Mouse (Mus musculus): ENCODE results near the gene Pex16. TPM values are rescaled to one million over a fixed set of nuclear protein-coding genes. Genes with fewer than 3 reads are reported as not detected.

Gene Pex16
- polyA plus RNA-seq, 1 experiment: 15.4 TPM

- TF ChIP-seq POLR2A (IDR thresholded peaks at IDR 0.05; ENCODE audit: borderline replicate concordance, control insufficient read depth, low read depth, low read length) (no peak), CTCF (IDR thresholded peaks at IDR 0.05; ENCODE audit: control insufficient read depth, insufficient read depth, low read length) (no peak)
- Histone ChIP-seq H3K4me1 (ENCODE audit: control insufficient read depth, insufficient read depth, low read length) (no peaks in the 10 kb centered on the region), H3K4me3 (replicated peaks; ENCODE audit: control insufficient read depth, low read depth, low read length) (no peak overlapping the region), H3K27ac (ENCODE audit: control insufficient read depth, insufficient read depth, low read depth, low read length, poor library complexity) (no peak overlapping the region)
- 77% methylated on average over 2 of the region's 2 CpGs for WGBS
Measured at GRCm38 (mm10) chr2:92347191-92347590, 27.3 kb upstream of the Pex16 start.

- Histone ChIP-seq H3K4me1 (ENCODE audit: control insufficient read depth, insufficient read depth, low read length) (no peaks in the 10 kb centered on the region), H3K27ac (ENCODE audit: control insufficient read depth, insufficient read depth, low read depth, low read length, poor library complexity) (no peak overlapping the region), H3K4me3 (replicated peaks; ENCODE audit: control insufficient read depth, low read depth, low read length) (no peak overlapping the region)
- TF ChIP-seq CTCF (IDR thresholded peaks at IDR 0.05; ENCODE audit: control insufficient read depth, insufficient read depth, low read length) (no peak), POLR2A (IDR thresholded peaks at IDR 0.05; ENCODE audit: borderline replicate concordance, control insufficient read depth, low read depth, low read length) (no peak)
- WGBS: 81% methylated on average over 6 of the region's 6 CpGs
Measured at GRCm38 (mm10) chr2:92349589-92350425, 24.7 kb upstream of the Pex16 start.

DNA sequence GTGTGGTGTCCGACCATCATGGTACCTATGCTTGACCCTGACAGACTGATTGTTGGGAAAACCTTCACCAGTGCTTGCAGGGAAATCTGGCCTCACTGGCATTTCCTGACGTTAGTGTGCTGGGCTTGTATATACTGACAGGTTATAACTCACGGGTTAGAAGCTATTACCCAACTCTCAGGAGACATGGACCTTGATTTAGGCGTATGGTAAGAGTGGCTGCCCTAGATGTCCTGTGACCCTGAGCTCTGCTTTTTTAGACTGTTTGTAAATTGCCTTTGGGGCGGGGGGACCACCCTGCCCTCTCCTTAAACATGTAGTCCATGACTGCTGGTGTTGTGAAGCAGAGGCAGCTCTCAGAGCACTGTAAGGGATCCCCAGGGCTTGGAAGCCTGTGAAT, 23.8 kb upstream of the Pex16 start:
- H3K4me1 ChIP-seq (ENCODE audit: control insufficient read depth, insufficient read depth, low read length): no peaks in the 10 kb centered on the region
- no peak overlapping the region for H3K27ac ChIP-seq (ENCODE audit: control insufficient read depth, insufficient read depth, low read depth, low read length, poor library complexity)
- 76% methylated on average over 5 of the region's 5 CpGs for WGBS
- TF ChIP-seq CTCF (IDR thresholded peaks at IDR 0.05; ENCODE audit: control insufficient read depth, insufficient read depth, low read length) (no peak), POLR2A (IDR thresholded peaks at IDR 0.05; ENCODE audit: borderline replicate concordance, control insufficient read depth, low read depth, low read length) (no peak)
- H3K4me3 ChIP-seq (replicated peaks; ENCODE audit: control insufficient read depth, low read depth, low read length): no peak overlapping the region

DNA sequence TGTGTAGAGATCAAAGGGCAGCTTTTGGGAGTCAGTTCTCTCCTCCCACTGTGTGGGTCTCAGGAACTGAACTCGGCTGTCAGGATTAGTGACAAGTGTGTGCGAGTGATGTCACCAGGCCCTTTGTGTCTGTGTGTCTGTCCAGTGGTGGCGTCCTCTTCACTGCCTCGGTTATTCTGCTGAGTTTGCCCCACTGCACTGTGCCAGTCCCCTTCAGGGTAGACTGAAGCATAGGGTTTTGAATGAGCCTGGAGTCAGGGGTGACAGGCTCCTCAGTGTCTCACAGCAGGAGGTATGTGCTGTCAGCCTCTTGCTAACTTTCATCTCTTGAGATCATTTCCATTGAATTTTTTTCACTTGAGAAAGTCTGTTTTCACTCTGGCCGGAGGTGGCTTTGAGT, 21.1 kb upstream of the Pex16 start:
- Histone ChIP-seq H3K4me1 (ENCODE audit: control insufficient read depth, insufficient read depth, low read length) (no peaks in the 10 kb centered on the region), H3K27ac (ENCODE audit: control insufficient read depth, insufficient read depth, low read depth, low read length, poor library complexity) (no peak overlapping the region), H3K4me3 (replicated peaks; ENCODE audit: control insufficient read depth, low read depth, low read length) (no peak overlapping the region)
- TF ChIP-seq CTCF (IDR thresholded peaks at IDR 0.05; ENCODE audit: control insufficient read depth, insufficient read depth, low read length) (no peak), POLR2A (IDR thresholded peaks at IDR 0.05; ENCODE audit: borderline replicate concordance, control insufficient read depth, low read depth, low read length) (no peak)
- WGBS: 82% methylated on average over 5 of the region's 5 CpGs

- no peak overlapping the region for H3K27ac ChIP-seq (ENCODE audit: control insufficient read depth, insufficient read depth, low read depth, low read length, poor library complexity)
- WGBS: 74% methylated on average over 6 of the region's 6 CpGs
Measured at GRCm38 (mm10) chr2:92354224-92354623, 20.3 kb upstream of the Pex16 start.

DNA sequence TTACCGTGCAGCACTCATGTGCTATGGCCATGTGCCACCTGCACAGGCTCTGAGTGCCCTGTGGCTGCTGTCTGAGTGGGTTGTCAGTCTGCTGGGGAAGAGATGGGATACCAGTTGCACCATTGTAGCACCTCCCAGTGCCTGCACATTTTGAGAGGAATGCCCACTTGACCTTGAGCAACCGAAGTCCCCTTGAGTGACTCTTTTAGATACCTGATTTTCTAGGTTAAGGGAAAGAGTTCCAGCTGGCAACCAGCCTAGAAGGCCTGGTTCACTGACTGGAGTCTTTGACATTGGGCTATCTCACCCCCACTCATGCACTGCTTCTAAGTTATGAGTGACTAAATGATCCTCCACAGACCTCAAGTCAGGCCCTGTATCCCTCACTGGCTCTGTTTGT, 15.2 kb upstream of the Pex16 start:
- H3K27ac ChIP-seq (ENCODE audit: control insufficient read depth, insufficient read depth, low read depth, low read length, poor library complexity): no peak overlapping the region
- TF ChIP-seq POLR2A (IDR thresholded peaks at IDR 0.05; ENCODE audit: borderline replicate concordance, control insufficient read depth, low read depth, low read length) (no peak), CTCF (IDR thresholded peaks at IDR 0.05; ENCODE audit: control insufficient read depth, insufficient read depth, low read length) (no peak)
- H3K4me1 ChIP-seq (ENCODE audit: control insufficient read depth, insufficient read depth, low read length): no peaks in the 10 kb centered on the region
- no peak overlapping the region for H3K4me3 ChIP-seq (replicated peaks; ENCODE audit: control insufficient read depth, low read depth, low read length)
- WGBS: 83% methylated on average over 2 of the region's 2 CpGs

More at GRCm38 (mm10) chr2:92354224-92354623, 20.3 kb upstream of the Pex16 start:
- TF ChIP-seq CTCF (IDR thresholded peaks at IDR 0.05; ENCODE audit: control insufficient read depth, insufficient read depth, low read length): no peak
- TF ChIP-seq POLR2A (IDR thresholded peaks at IDR 0.05; ENCODE audit: borderline replicate concordance, control insufficient read depth, low read depth, low read length): no peak
- H3K4me3 ChIP-seq (replicated peaks; ENCODE audit: control insufficient read depth, low read depth, low read length): no peak overlapping the region
- H3K4me1 ChIP-seq (ENCODE audit: control insufficient read depth, insufficient read depth, low read length): no peaks in the 10 kb centered on the region

GRCm38 (mm10) chr2:92360186-92360823, 14.2 kb upstream of the Pex16 start:
- H3K4me1 ChIP-seq (ENCODE audit: control insufficient read depth, insufficient read depth, low read length): no peaks in the 10 kb centered on the region
- TF ChIP-seq CTCF (IDR thresholded peaks at IDR 0.05; ENCODE audit: control insufficient read depth, insufficient read depth, low read length) (no peak), POLR2A (IDR thresholded peaks at IDR 0.05; ENCODE audit: borderline replicate concordance, control insufficient read depth, low read depth, low read length) (no peak)
- no peak overlapping the region for H3K4me3 ChIP-seq (replicated peaks; ENCODE audit: control insufficient read depth, low read depth, low read length)
- no peak overlapping the region for H3K27ac ChIP-seq (ENCODE audit: control insufficient read depth, insufficient read depth, low read depth, low read length, poor library complexity)
- WGBS: 86% methylated on average over 25 of the region's 25 CpGs

- Histone ChIP-seq H3K4me1 (ENCODE audit: control insufficient read depth, insufficient read depth, low read length) (no peaks in the 10 kb centered on the region), H3K27ac (ENCODE audit: control insufficient read depth, insufficient read depth, low read depth, low read length, poor library complexity) (no peak overlapping the region), H3K4me3 (replicated peaks; ENCODE audit: control insufficient read depth, low read depth, low read length) (no peak overlapping the region)
- WGBS: 62% methylated on average over 12 of the region's 12 CpGs
- no peak for TF ChIP-seq POLR2A (IDR thresholded peaks at IDR 0.05; ENCODE audit: borderline replicate concordance, control insufficient read depth, low read depth, low read length)
- no peak for TF ChIP-seq CTCF (IDR thresholded peaks at IDR 0.05; ENCODE audit: control insufficient read depth, insufficient read depth, low read length)
Measured at GRCm38 (mm10) chr2:92360893-92361292, 13.6 kb upstream of the Pex16 start.
